Mouse (Mus musculus) frontal cortex, adult 2 months (tissue): ENCODE data around the gene Bcr. TPM values are rescaled to one million over a fixed set of nuclear protein-coding genes. Genes with fewer than 3 reads are reported as not detected.
A peak's percentile ranks its signal among the peaks of the same experiment; 100 is the strongest.

Source experiments
- DNase-seq, 2 experiments: peaks; one replicate each; pipeline ENCODE4 v3.0.0; 2022; ENCODE audit warnings: low spot score in 1 of 2; ENCODE audit errors: extremely low spot score in 1 of 2
- polyA plus RNA-seq: library from polyadenylated mRNA; depleted of rRNA; stranded (reverse); fragments of >200 nt; gene quantifications from 2 replicates; pipeline ENCODE4 v1.2.3, GENCODE M21; 2012

Gene Bcr
- polyA plus RNA-seq, 1 experiment: 69.4 TPM

GRCm38 (mm10) chr10:75170207-75170850 lies 109.9 kb downstream of the Bcr start:
- peak in 1 of 2 experiments; percentile 38 for DNase-seq

- no peak for DNase-seq
These were observed 112.7 kb downstream of the Bcr start for GRCm38 (mm10) chr10:75173056-75173455.

GRCm38 (mm10) chr10:75173712-75174111 lies 113.3 kb downstream of the Bcr start:
- no peak for DNase-seq

- DNase-seq: no peak
These were observed 116.1 kb downstream of the Bcr start for GRCm38 (mm10) chr10:75176494-75176893.

GRCm38 (mm10) chr10:75178911-75179310 lies 118.5 kb downstream of the Bcr start:
- DNase-seq: no peak

GRCm38 (mm10) chr10:75182151-75182774 lies 121.9 kb downstream of the Bcr start:
- peak; percentile 52 to 86 for DNase-seq

GRCm38 (mm10) chr10:75184826-75185225 lies 124.4 kb downstream of the Bcr start:
- DNase-seq: no peak

GRCm38 (mm10) chr10:75186551-75186950 lies 126.2 kb downstream of the Bcr start:
- DNase-seq: no peak

GRCm38 (mm10) chr10:75187366-75188056 lies 127.1 kb downstream of the Bcr start:
- DNase-seq: no peak

- DNase-seq: no peak
These were observed 131.3 kb downstream of the Bcr start for GRCm38 (mm10) chr10:75191647-75192046.

- DNase-seq: peak in 1 of 2 experiments; percentile 36
These were observed 137.4 kb downstream of the Bcr start for GRCm38 (mm10) chr10:75197817-75198216.

- no peak for DNase-seq
These were observed 140.3 kb downstream of the Bcr start for GRCm38 (mm10) chr10:75200733-75201132.

GRCm38 (mm10) chr10:75206192-75206591 lies 145.8 kb downstream of the Bcr start:
- DNase-seq: no peak

- DNase-seq: no peak
These were observed 150.4 kb downstream of the Bcr start for GRCm38 (mm10) chr10:75210841-75211240.

- peak; percentile 89 to 96 for DNase-seq
These were observed 151.6 kb downstream of the Bcr start, which contains the start of gene Specc1l for GRCm38 (mm10) chr10:75211807-75212645. Specc1l (plus strand) TSS chr10:75212073.

- peak in 1 of 2 experiments; percentile 26 for DNase-seq
These were observed 152.6 kb downstream of the Bcr start for GRCm38 (mm10) chr10:75212981-75213380.

- DNase-seq: no peak
These were observed 160.3 kb downstream of the Bcr start for GRCm38 (mm10) chr10:75220722-75221121.

- no peak for DNase-seq
These were observed 161.7 kb downstream of the Bcr start for GRCm38 (mm10) chr10:75221936-75222610.

- DNase-seq: peak in 1 of 2 experiments; percentile 26
These were observed 162.2 kb downstream of the Bcr start for GRCm38 (mm10) chr10:75222611-75222998.

- no peak for DNase-seq
These were observed 163.8 kb downstream of the Bcr start for GRCm38 (mm10) chr10:75224154-75224553.
